Mouse (Mus musculus) kidney, adult 8-10 months (tissue): ENCODE results near the gene Olfr547.

Experiments
- DNase-seq, 2 experiments: peaks; one replicate each; pipeline ENCODE4 v3.0.0; 2022

Olfr547 gene

DNA sequence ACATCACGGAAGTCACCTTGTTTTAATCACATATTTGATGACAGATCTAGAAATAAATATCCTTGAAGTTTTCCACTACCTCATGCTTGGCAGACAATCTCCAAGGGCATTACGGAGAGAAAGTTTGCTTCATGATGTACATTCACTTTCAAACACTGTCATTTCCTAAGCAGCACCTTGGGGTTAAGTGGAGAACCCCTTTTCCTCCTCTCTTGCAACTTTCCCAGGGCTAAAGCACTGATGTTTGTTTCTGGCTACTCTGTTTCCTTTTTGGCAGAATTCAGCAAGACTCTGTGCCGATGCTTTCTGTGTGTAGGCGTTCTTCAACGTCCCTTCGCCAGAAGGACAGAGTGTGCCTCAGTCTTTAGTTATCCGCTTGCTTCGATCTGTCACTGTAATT lies 36.6 kb downstream of the Olfr547 start, which contains the start of gene Olfr550:
TSS of gene Olfr550 (plus strand) at position 301 of the 400 bp plus-strand sequence.
- no peak for DNase-seq

DNA sequence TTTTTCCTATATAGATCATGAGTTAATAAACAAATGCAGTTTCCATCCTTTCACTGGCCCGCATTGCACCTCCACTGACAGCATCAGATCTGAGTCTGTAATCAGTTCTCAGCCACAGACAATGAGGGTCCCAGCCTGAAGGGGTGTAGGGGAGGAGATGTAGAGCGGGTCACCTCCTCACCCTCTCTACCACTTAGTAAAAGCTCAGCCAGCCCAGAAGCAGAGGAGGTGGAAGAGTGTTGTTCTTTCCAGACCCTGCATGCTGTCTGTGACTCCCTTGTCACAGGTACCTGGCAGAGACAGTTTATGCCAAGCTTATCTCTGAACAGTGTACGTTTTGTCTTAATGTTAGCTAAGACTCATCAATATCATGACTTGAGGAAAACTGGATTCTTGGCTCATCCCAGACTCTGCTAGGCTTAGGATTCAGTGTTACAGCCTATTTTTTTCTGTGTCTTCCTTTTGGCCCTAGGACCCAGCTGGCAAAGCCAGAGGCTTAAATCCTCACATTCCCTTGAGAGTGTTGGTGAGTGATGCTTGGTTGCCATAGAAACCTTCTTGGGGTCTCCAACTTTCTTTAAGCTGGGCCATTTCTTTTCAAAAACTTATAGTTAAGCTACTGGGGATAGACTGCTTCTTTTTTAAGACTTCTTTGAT lies 38.8 kb downstream of the Olfr547 start:
- no peak for DNase-seq

DNA sequence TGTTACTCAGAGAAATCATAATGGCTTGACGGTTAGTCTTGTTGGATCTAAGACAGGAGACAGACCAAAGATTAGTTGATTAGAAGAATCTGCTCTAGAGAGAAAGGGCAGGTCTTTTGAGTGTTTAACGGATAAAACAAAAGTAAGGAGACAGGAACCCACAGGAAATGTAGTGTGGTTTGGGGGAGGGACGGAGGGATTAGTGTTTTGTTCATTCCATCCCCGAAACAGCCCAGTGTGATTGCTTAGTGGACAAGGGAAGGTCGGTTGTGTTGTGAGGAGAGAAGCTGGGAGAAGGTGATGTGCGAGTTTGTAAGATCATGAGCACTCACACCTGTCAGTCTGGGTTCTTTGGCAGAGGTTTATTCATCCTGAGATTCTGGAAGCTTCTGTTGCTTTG lies 41.4 kb downstream of the Olfr547 start:
- DNase-seq = no peak
